Mouse (Mus musculus) kidney, postnatal 0 days (tissue): ENCODE measurements around the gene 4933414I15Rik. TPM values are rescaled to one million over a fixed set of nuclear protein-coding genes. Genes with fewer than 3 reads are reported as not detected.

Experiments used
- ATAC-seq: fragments of 200-750 bp; cut with Nextera tagmentation; replicated peaks from 2 replicates; pipeline ENCODE4 v1.8.0; 2017; ENCODE audit warnings: low read depth, moderate number of reproducible peaks, moderate TSS enrichment, moderate library complexity; ENCODE audit not compliant: low FRiP score
- DNase-seq: peaks from one replicate; pipeline ENCODE4 v3.0.0-alpha.2; 2016; ENCODE audit warnings: low spot score
- H3K27ac ChIP-seq: fragments of 300-500 bp; sonication (generic); 2 replicates; pipeline ENCODE4 v1.5.1; 2014; ENCODE audit warnings: mild to moderate bottlenecking
- H3K27me3 ChIP-seq: fragments of 300-500 bp; sonication (generic); 2 replicates; pipeline ENCODE4 v1.6.1; 2014; ENCODE audit warnings: low read length, mixed read lengths; ENCODE audit not compliant: insufficient read depth
- H3K36me3 ChIP-seq: fragments of 300-500 bp; sonication (generic); 2 replicates; pipeline ENCODE4 v1.6.1; 2014; ENCODE audit warnings: low read length, mixed read lengths; ENCODE audit not compliant: insufficient read depth
- H3K4me1 ChIP-seq: fragments of 300-500 bp; sonication (generic); replicated peaks from 2 replicates; pipeline ENCODE4 v1.6.1; 2014; ENCODE audit warnings: antibody characterized with exemption, low read length, mixed read lengths; ENCODE audit not compliant: insufficient read depth
- H3K4me2 ChIP-seq: fragments of 300-500 bp; sonication (generic); 2 replicates; pipeline ENCODE4 v1.6.1; 2014; ENCODE audit warnings: mild to moderate bottlenecking, low read length, moderate library complexity, mixed read lengths
- H3K4me3 ChIP-seq: fragments of 300-500 bp; sonication (generic); replicated peaks from 2 replicates; pipeline ENCODE4 v1.5.1; 2014; ENCODE audit warnings: low read depth, low read length
- H3K9ac ChIP-seq: fragments of 300-500 bp; sonication (generic); 2 replicates; pipeline ENCODE4 v1.6.1; 2014; ENCODE audit warnings: low read depth, low read length
- H3K9me3 ChIP-seq: fragments of 300-500 bp; sonication (generic); replicated peaks from 2 replicates; pipeline ENCODE4 v1.6.1; 2016; ENCODE audit warnings: low read length, inconsistent platforms, mixed read lengths
- CTCF ChIP-seq: IDR thresholded peaks from 2 replicates; pipeline ENCODE4 v1.5.1; 2016; ENCODE audit warnings: antibody characterized with exemption, low read depth, mild to moderate bottlenecking, moderate library complexity
- WGBS: fragments of 180-500 bp; shearing (Covaris S2); extraction: QIAGEN DNeasy Blood & Tissue Kit; methylation state at CpG from one replicate; pipeline ENCODE4 v1.1.7; 2014; 5-methylcytosine and 5-hydroxymethylcytosine counted together
- polyA plus RNA-seq: library from polyadenylated mRNA; unstranded; fragments of >200 nt; fragmentation: Nextera tagmentation; extraction: Ambion mirVana; gene quantifications from 2 replicates; pipeline ENCODE4 v1.2.1, GENCODE M21; 2015

4933414I15Rik gene
- polyA plus RNA-seq, 1 experiment from 2014 or later: not detected

DNA sequence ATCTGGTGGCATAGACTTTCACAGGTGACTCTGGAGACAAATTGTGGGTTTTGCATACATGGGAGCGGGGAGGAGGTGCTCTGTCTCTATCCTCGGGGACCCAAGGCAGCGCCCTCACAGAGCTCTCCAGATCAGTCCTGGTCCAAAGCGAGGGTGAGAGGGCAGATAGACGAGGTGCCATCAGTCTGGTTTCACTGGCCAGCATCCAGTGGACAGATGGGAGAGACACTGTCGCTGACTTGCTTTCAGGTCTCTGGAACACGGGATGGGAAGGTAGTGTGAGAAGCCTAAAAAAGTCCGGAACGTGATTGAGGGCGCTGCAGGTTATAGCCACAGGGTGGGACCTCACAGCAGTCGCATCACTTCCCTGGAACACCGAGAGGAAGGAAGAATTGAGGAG, 1.2 kb downstream of the 4933414I15Rik start:
- Histone ChIP-seq H3K4me3 (no peak overlapping the region), H3K4me1 (no peaks in the 10 kb centered on the region), H3K27me3 (no peaks in the 10 kb centered on the region), H3K36me3 (no peaks in the 10 kb centered on the region), H3K9me3 (no peaks in the 10 kb centered on the region), H3K9ac (no peak overlapping the region), H3K4me2 (no peak overlapping the region), H3K27ac (no peak overlapping the region)
- no peak for TF ChIP-seq CTCF
- no peak for ATAC-seq
- DNase-seq: no peak
- 45% methylated on average over 12 of the region's 12 CpGs for WGBS

DNA sequence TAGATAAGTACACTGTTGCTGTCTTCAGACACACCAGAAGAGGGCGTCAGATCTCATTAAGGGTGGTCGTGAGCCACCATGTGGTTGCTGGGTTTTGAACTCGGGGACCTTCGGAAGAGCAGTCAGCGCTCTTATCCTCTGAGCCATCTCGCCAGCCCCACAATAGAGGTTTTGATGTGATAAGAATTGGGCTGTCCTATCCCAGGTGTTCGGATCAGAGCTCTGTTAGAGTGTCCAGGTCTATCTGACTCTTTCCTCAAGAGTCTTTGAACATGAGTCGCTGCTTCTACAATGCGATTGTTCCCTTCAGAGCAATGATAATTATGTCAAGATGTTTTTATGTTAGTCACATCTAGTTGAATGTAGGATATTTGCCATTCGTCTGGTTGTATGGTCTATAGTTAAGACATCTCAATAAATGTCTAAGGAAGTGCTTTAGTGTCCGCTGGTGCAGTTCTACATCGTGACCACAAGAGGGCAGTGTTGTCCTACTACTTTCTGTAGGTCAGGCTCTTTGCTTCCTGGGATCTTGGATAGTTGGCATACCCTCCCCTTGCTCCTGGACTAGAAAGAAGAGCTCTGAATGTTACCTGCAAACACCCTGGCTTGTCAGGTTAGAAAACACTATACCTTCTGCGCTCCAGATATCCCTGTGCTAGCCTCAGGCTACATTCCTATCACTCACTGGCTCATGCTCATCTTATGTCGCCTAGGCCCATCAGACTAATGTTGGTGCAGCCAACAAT, 3.8 kb downstream of the 4933414I15Rik start:
- Histone ChIP-seq H3K27me3 (no peaks in the 10 kb centered on the region), H3K4me2 (no peak overlapping the region), H3K4me1 (no peaks in the 10 kb centered on the region), H3K4me3 (no peak overlapping the region), H3K36me3 (no peaks in the 10 kb centered on the region), H3K27ac (no peak overlapping the region), H3K9me3 (no peaks in the 10 kb centered on the region), H3K9ac (no peak overlapping the region)
- WGBS: 32% methylated on average over 14 of the region's 14 CpGs
- peak; percentile 99 for TF ChIP-seq CTCF
- ATAC-seq (peak; percentile 59; the same call in 1 of the 2 replicates), DNase-seq (peak; percentile 93)

DNA sequence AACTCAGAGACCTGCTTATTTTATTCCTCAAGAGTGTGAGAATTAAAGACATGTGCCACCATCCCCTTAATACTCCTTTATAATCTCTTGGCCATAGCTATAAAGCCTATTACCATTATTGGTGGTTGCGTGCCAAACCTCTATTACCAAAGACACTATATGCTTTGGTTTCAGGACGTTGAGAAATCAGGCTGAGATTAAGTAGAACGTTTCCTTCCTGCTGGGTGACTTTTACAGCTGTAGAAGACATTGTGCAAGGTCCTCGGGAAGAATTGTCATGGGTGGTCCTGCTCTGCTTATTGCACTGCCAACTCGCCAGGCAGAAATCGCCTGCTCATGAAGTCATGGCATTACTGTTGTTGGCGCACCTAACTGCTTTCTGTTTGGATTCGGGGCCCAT, 5.1 kb downstream of the 4933414I15Rik start:
- H3K9me3 ChIP-seq: no peaks in the 10 kb centered on the region
- no peak for ATAC-seq
- no peak overlapping the region for H3K4me3 ChIP-seq
- TF ChIP-seq CTCF: no peak
- no peak overlapping the region for H3K4me2 ChIP-seq
- H3K4me1 ChIP-seq: no peaks in the 10 kb centered on the region
- no peak overlapping the region for H3K9ac ChIP-seq
- no peak overlapping the region for H3K27ac ChIP-seq
- DNase-seq: no peak
- WGBS: 73% methylated on average over 8 of the region's 8 CpGs
- H3K36me3 ChIP-seq: no peaks in the 10 kb centered on the region
- no peaks in the 10 kb centered on the region for H3K27me3 ChIP-seq

DNA sequence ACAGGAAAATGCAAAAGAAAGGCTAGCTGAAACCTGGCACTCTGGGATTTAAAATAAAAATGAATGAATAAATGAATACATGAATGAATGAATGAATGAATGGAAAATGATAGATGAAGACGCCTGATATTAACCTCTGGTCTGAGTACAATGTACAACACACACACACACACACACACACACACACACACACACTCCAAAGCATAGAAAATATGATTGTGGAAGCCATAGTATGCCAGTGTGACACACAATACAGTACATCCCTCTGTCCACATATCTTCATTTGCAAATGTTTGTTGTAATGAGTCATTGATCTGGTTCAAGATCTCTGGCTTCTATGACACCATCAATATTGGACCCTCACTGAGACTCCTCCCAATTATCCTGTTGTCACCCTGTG, 11.5 kb downstream of the 4933414I15Rik start:
- 72% methylated on average over 1 of the region's 1 CpGs for WGBS
- Histone ChIP-seq H3K9me3 (no peaks in the 10 kb centered on the region), H3K9ac (no peak overlapping the region), H3K4me2 (no peak overlapping the region), H3K4me1 (no peaks in the 10 kb centered on the region), H3K27ac (no peak overlapping the region), H3K4me3 (no peak overlapping the region), H3K27me3 (no peaks in the 10 kb centered on the region), H3K36me3 (no peaks in the 10 kb centered on the region)
- DNase-seq: no peak
- ATAC-seq: no peak
- TF ChIP-seq CTCF: no peak

DNA sequence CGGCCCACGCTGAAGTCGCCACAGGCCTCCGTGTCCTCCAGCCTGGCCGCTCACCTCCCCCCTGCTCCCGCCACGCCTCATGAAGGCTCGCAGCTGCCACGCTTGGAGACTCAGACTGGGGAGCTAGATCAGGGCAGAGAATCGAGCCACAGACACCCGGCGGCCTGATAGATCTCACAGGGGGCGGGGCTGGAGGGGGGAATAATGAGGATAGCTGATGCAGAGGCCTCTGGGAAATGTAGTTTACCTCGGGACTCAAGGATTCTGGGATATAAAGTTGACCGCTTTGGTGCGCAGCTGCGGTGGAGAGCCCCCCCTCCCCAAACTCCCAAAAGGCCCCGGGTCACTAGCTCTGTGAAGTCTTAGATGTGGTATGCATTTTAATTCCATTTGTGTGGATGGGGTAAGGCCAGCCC, 12.1 kb downstream of the 4933414I15Rik start, which contains the start of gene Zfp354b:
Gene Zfp354b, minus strand, starts transcription at position 183 of the 416 bp plus-strand sequence.
- peak within 1 kb of the TSS; percentile 72 for H3K4me3 ChIP-seq
- H3K36me3 ChIP-seq: no peaks in the 10 kb centered on the region
- no peak for TF ChIP-seq CTCF
- no peaks in the 10 kb centered on the region for H3K4me1 ChIP-seq
- 1% methylated on average over 18 of the region's 18 CpGs for WGBS
- peak; percentile 92 for DNase-seq
- H3K9me3 ChIP-seq: no peaks in the 10 kb centered on the region
- H3K27me3 ChIP-seq: no peaks in the 10 kb centered on the region
- peak; percentile 89 for ATAC-seq
- peak within 1 kb of the TSS; percentile 42 for H3K27ac ChIP-seq
- H3K9ac ChIP-seq: peak within 1 kb of the TSS; percentile 57
- peak within 1 kb of the TSS; percentile 96 for H3K4me2 ChIP-seq

DNA sequence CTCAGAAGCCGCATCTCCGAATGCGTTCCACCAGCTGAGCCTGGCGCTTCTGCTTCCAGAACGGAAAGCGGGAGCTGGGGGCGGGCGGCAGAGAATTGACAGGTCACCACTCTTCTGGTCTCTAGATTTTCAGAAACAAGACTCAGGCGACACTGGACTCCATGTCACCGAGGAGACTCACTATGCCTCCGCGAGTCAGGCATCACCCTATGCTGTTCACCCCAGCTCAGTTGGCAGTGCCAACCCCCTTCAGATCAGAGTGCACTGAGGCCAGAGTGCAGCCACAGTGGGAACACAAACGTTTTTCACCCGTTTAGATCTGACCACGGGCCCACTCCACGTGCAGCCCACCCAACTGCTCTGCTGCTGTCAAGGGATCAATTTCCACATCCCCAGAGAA, 12.5 kb downstream of the 4933414I15Rik start:
- Histone ChIP-seq H3K9ac (peak overlapping the region; percentile 57), H3K4me1 (no peaks in the 10 kb centered on the region), H3K36me3 (no peaks in the 10 kb centered on the region), H3K4me2 (peak overlapping the region; percentile 96), H3K27ac (peak overlapping the region; percentile 42), H3K9me3 (no peaks in the 10 kb centered on the region), H3K4me3 (peak overlapping the region; percentile 72), H3K27me3 (no peaks in the 10 kb centered on the region)
- peak; percentile 62 for ATAC-seq
- peak; percentile 34 for DNase-seq
- no peak for TF ChIP-seq CTCF
- under 1% methylated on average over 16 of the region's 16 CpGs for WGBS
